Mouse (Mus musculus) lung, adult 2 months (tissue): ENCODE measurements around the gene Slc25a11.

Experiments
- CTCF ChIP-seq: fragments of 200-500 bp; IDR thresholded peaks from 2 replicates; pipeline ENCODE4 v1.5.1; 2011; ENCODE audit warnings: mild to moderate bottlenecking, low read length, control low read depth; ENCODE audit not compliant: insufficient read depth
- POLR2A ChIP-seq: fragments of 200-500 bp; IDR thresholded peaks from 2 replicates; pipeline ENCODE4 v1.6.1; 2011; ENCODE audit warnings: low read depth, mild to moderate bottlenecking, control low read depth, low read length, borderline replicate concordance; ENCODE audit errors: extremely low read depth

- TF ChIP-seq CTCF, result no peak
- TF ChIP-seq POLR2A, result no peak
These were observed 51.2 kb downstream of the Slc25a11 start for GRCm38 (mm10) chr11:70596094-70596493.
